Mouse (Mus musculus) G1E (cell line): Measurements from ENCODE around the gene Ptprm.

ENCODE experiments used
- CTCF ChIP-seq: IDR thresholded peaks from 2 replicates; pipeline ENCODE4 v1.5.1; 2012; ENCODE audit warnings: low read depth, low read length, inconsistent platforms, mixed read lengths
- GATA1 ChIP-seq: IDR thresholded peaks from 2 replicates; pipeline ENCODE4 v1.6.1; 2012; ENCODE audit warnings: borderline replicate concordance, low read length, inconsistent platforms, mixed read lengths
- GATA2 ChIP-seq: IDR thresholded peaks from 2 replicates; pipeline ENCODE4 v1.6.1; 2012; ENCODE audit warnings: low read depth, low read length, inconsistent platforms, borderline replicate concordance
- TAL1 ChIP-seq: conservative IDR thresholded peaks from 2 replicates; pipeline ENCODE4 v1.6.1; 2012; ENCODE audit warnings: low read depth, low read length, inconsistent platforms, mixed read lengths

- TF ChIP-seq CTCF (no peak), GATA1 (no peak), GATA2 (no peak), TAL1 (no peak)
These were observed 19.9 kb downstream of the Ptprm start for GRCm38 (mm10) chr17:67334310-67334709.
